Mouse (Mus musculus) brain, embryonic 14.5 days (tissue): Measurements from ENCODE around the gene Snrnp40.

ENCODE experiments used
- CTCF ChIP-seq: fragments of 200-500 bp; IDR thresholded peaks from 2 replicates; pipeline ENCODE4 v1.5.1; 2012; ENCODE audit warnings: inconsistent platforms, mild to moderate bottlenecking, moderate library complexity, borderline replicate concordance; ENCODE audit not compliant: insufficient read depth, insufficient read length; ENCODE audit errors: extremely low read depth
- POLR2A ChIP-seq: fragments of 200-500 bp; IDR thresholded peaks from 2 replicates; pipeline ENCODE4 v1.6.1; 2012; ENCODE audit warnings: mild to moderate bottlenecking, inconsistent platforms, borderline replicate concordance; ENCODE audit not compliant: poor library complexity, insufficient read depth, insufficient read length, severe bottlenecking; ENCODE audit errors: extremely low read depth

DNA sequence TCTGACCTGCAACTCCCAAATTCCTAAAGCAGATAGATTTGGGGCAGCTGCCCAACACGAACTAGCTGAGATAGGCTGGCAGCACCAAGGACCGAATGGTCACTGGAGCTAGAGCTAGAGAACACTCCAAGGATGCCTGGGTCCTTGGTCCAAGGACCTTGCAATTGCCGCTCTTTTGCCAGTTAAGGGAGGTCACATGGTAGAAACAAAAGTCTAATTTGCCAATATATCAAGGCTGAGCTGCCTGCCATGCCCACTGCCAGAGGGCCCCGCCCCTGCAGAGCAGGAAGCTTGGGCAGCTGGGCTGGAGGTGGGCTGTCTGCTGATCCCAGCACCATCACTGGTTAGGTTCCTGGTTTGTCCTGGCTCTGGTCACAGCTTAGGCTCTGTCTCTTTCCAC is 46.4 kb upstream of the Snrnp40 start:
- TF ChIP-seq POLR2A (no peak), CTCF (no peak)
